Mouse (Mus musculus): Measurements from ENCODE around the gene Gtf2ird1. TPM values are rescaled to one million over a fixed set of nuclear protein-coding genes. Genes with fewer than 3 reads are reported as not detected.
"Not testable (repeated sequence)": the region's sequence is repeated elsewhere in the genome, so short reads cannot be mapped to it uniquely, and the experiment has no call there.

The Gtf2ird1 gene
- polyA plus RNA-seq, 1 experiment: 9.6 TPM

GRCm38 (mm10) chr5:134462731-134463130 lies 6.2 kb upstream of the Gtf2ird1 start:
- Histone ChIP-seq H3K4me1 (ENCODE audit: control insufficient read depth, insufficient read depth, low read length) (peaks cover 3% of the 10 kb centered on the region), H3K27ac (ENCODE audit: insufficient read depth, low read depth, low read length) (no peak overlapping the region), H3K4me3 (ENCODE audit: insufficient read depth, low read length) (no peak overlapping the region)
- TF ChIP-seq CTCF (IDR thresholded peaks at IDR 0.05; ENCODE audit: low read depth, low read length): no peak
- no peak for TF ChIP-seq POLR2A (IDR thresholded peaks at IDR 0.05; ENCODE audit: borderline replicate concordance, low read depth, low read length)

GRCm38 (mm10) chr5:134462316-134462715 lies 5.8 kb upstream of the Gtf2ird1 start:
- no peak overlapping the region for H3K4me3 ChIP-seq (ENCODE audit: insufficient read depth, low read length)
- TF ChIP-seq POLR2A (IDR thresholded peaks at IDR 0.05; ENCODE audit: borderline replicate concordance, low read depth, low read length) (no peak), CTCF (IDR thresholded peaks at IDR 0.05; ENCODE audit: low read depth, low read length) (no peak)
- H3K27ac ChIP-seq (ENCODE audit: insufficient read depth, low read depth, low read length): no peak overlapping the region
- peaks cover 3% of the 10 kb centered on the region for H3K4me1 ChIP-seq (ENCODE audit: control insufficient read depth, insufficient read depth, low read length)

DNA sequence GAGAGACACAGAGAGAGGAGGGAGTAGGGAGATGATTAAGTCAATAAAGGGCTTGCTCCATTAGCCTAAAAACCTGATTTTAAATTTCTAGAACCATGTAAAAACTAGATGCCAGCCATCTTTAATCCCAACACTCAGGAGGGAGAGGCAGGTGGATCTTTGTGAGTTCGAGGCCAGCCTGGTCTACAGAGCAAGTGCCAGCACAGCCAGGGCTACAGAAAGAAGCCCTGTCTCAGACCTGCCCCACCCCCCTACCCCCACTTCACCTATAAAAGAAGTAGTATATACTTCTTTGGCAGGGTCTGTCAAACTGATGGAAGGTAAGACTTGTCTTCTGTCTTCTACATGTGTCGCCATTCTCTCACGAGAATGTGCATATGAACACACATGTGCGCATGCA lies 4.0 kb upstream of the Gtf2ird1 start:
- TF ChIP-seq POLR2A (IDR thresholded peaks at IDR 0.05; ENCODE audit: borderline replicate concordance, low read depth, low read length): no peak
- no peak for TF ChIP-seq CTCF (IDR thresholded peaks at IDR 0.05; ENCODE audit: low read depth, low read length)
- no peak overlapping the region for H3K27ac ChIP-seq (ENCODE audit: insufficient read depth, low read depth, low read length)
- peaks cover 3% of the 10 kb centered on the region for H3K4me1 ChIP-seq (ENCODE audit: control insufficient read depth, insufficient read depth, low read length)
- no peak overlapping the region for H3K4me3 ChIP-seq (ENCODE audit: insufficient read depth, low read length)

DNA sequence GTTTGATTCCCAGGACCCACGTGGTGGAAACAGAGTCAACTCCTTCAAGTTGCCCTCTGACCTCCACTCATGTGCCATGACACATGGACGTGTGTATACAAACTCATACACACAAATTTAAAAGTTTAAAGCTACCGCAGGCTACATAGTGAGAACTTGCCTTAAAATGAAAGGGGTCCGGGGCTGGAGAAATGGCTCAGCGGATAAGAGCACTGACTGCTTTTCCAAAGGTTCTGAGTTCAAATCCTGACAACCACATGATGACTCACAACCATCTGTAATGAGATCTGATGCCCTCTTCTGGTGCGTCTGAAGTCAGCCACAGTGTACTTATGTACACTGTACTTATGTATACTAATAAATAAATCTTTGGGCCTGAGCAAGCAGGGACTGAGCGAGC lies 2.6 kb upstream of the Gtf2ird1 start:
- Histone ChIP-seq H3K4me1 (ENCODE audit: control insufficient read depth, insufficient read depth, low read length) (peaks cover 5% of the 10 kb centered on the region), H3K4me3 (ENCODE audit: insufficient read depth, low read length) (no peak overlapping the region), H3K27ac (ENCODE audit: insufficient read depth, low read depth, low read length) (no peak overlapping the region)
- TF ChIP-seq POLR2A (IDR thresholded peaks at IDR 0.05; ENCODE audit: borderline replicate concordance, low read depth, low read length): no peak
- no peak for TF ChIP-seq CTCF (IDR thresholded peaks at IDR 0.05; ENCODE audit: low read depth, low read length)

DNA sequence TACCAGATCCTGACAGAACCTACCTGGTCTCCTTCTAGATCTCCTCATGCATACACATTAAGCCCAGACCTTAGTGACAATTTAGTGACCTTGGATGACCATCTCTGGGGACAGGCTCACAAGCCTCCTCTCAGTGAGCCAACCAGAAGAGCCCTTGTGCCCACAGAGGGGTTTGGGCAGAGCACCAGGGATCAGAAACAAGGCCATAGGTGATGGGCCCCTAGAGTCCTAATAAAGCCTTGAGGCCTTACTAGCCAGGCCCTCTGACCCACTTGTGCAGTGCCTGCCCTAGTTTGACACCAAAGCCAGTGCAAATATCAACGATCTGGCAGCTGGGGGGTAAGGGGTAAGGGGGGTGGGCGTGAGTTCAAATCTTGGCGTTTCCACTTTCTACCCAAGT lies 1.9 kb upstream of the Gtf2ird1 start:
- H3K27ac ChIP-seq (ENCODE audit: insufficient read depth, low read depth, low read length): no peak overlapping the region
- H3K4me1 ChIP-seq (ENCODE audit: control insufficient read depth, insufficient read depth, low read length): peaks cover 5% of the 10 kb centered on the region
- TF ChIP-seq POLR2A (IDR thresholded peaks at IDR 0.05; ENCODE audit: borderline replicate concordance, low read depth, low read length) (no peak), CTCF (IDR thresholded peaks at IDR 0.05; ENCODE audit: low read depth, low read length) (no peak)
- no peak overlapping the region for H3K4me3 ChIP-seq (ENCODE audit: insufficient read depth, low read length)

GRCm38 (mm10) chr5:134457371-134457770 lies 855 bp upstream of the Gtf2ird1 start:
- no peak overlapping the region for H3K4me3 ChIP-seq (ENCODE audit: insufficient read depth, low read length)
- H3K27ac ChIP-seq (ENCODE audit: insufficient read depth, low read depth, low read length): no peak overlapping the region
- H3K4me1 ChIP-seq (ENCODE audit: control insufficient read depth, insufficient read depth, low read length): peaks cover 5% of the 10 kb centered on the region
- TF ChIP-seq CTCF (IDR thresholded peaks at IDR 0.05; ENCODE audit: low read depth, low read length) (no peak), POLR2A (IDR thresholded peaks at IDR 0.05; ENCODE audit: borderline replicate concordance, low read depth, low read length) (no peak)

- H3K4me1 ChIP-seq (ENCODE audit: control insufficient read depth, insufficient read depth, low read length): peaks cover 5% of the 10 kb centered on the region
- peak overlapping the region; percentile 78 for H3K4me3 ChIP-seq (ENCODE audit: insufficient read depth, low read length)
- no peak overlapping the region for H3K27ac ChIP-seq (ENCODE audit: insufficient read depth, low read depth, low read length)
Measured at GRCm38 (mm10) chr5:134455914-134456423, 547 bp downstream of the Gtf2ird1 start.

DNA sequence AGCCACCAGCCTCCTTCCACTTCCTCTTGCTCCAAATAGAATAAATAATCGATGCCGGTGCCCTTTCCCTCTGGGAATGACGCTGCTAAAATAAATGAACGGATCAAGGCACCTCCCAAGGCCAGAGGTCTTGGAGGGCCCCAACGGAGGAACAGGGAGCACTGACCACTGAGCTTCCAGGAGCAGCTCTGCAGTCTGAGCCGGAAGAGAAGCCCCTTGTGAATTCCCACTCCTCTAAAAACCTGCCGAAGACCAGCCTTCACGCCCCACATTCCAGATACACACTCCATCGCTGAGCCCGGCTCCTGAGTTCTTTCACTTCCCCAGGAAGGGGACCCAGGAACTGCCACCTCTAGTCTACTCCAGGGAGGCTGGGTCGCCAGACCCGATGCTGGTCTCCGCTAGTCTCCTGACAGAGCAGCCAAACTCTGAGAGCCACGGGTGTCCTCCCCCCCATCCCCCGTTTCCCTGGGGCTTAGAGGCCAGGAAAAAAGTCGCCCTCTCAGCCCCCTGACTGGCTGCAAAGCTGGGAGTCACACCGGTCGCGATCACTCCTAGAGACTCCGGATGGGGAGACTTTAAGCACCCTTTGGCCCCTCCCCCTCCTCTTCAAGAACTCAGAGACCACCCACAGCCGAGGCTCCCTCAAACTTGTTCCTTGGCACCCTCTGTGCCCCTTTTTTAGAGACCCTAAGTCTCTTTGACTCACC lies 1.2 kb downstream of the Gtf2ird1 start:
- Histone ChIP-seq H3K4me3 (ENCODE audit: insufficient read depth, low read length) (peak overlapping the region; percentile 78), H3K27ac (ENCODE audit: insufficient read depth, low read depth, low read length) (no peak overlapping the region), H3K4me1 (ENCODE audit: control insufficient read depth, insufficient read depth, low read length) (peaks cover 5% of the 10 kb centered on the region)
- TF ChIP-seq POLR2A (IDR thresholded peaks at IDR 0.05; ENCODE audit: borderline replicate concordance, low read depth, low read length) (no peak), CTCF (IDR thresholded peaks at IDR 0.05; ENCODE audit: low read depth, low read length) (no peak)

More at GRCm38 (mm10) chr5:134455914-134456423, 547 bp downstream of the Gtf2ird1 start:
- TF ChIP-seq CTCF (IDR thresholded peaks at IDR 0.05; ENCODE audit: low read depth, low read length) (no peak), POLR2A (IDR thresholded peaks at IDR 0.05; ENCODE audit: borderline replicate concordance, low read depth, low read length) (no peak)

DNA sequence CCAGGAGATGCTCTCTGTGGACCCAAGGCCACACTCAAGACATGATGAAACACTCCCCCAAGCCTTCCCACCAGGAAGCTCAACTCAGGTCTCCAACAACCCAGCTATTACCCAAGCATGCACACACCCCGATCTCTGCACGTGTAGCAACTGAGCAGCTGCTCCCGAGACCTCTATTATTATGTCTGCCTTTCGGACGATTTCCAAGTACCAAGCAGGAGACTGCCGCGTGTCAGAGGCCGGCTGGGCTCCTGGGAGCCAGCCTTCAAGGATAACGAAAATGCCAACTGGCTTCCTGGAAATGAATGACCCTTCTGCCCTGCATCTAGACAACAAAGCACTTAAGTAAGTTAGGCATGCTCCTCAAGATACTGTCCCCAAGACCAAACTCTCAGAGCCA lies 2.1 kb downstream of the Gtf2ird1 start:
- no peak overlapping the region for H3K27ac ChIP-seq (ENCODE audit: insufficient read depth, low read depth, low read length)
- TF ChIP-seq POLR2A (IDR thresholded peaks at IDR 0.05; ENCODE audit: borderline replicate concordance, low read depth, low read length) (no peak), CTCF (IDR thresholded peaks at IDR 0.05; ENCODE audit: low read depth, low read length) (no peak)
- no peak overlapping the region for H3K4me3 ChIP-seq (ENCODE audit: insufficient read depth, low read length)
- H3K4me1 ChIP-seq (ENCODE audit: control insufficient read depth, insufficient read depth, low read length): peaks cover 5% of the 10 kb centered on the region

GRCm38 (mm10) chr5:134453577-134453976 lies 2.9 kb downstream of the Gtf2ird1 start:
- no peak overlapping the region for H3K27ac ChIP-seq (ENCODE audit: insufficient read depth, low read depth, low read length)
- no peak overlapping the region for H3K4me3 ChIP-seq (ENCODE audit: insufficient read depth, low read length)
- TF ChIP-seq CTCF (IDR thresholded peaks at IDR 0.05; ENCODE audit: low read depth, low read length) (no peak), POLR2A (IDR thresholded peaks at IDR 0.05; ENCODE audit: borderline replicate concordance, low read depth, low read length) (no peak)
- peaks cover 2% of the 10 kb centered on the region for H3K4me1 ChIP-seq (ENCODE audit: control insufficient read depth, insufficient read depth, low read length)

- H3K4me3 ChIP-seq (ENCODE audit: insufficient read depth, low read length): not testable (repeated sequence)
Measured at GRCm38 (mm10) chr5:134446755-134447154, 9.8 kb downstream of the Gtf2ird1 start.

More at GRCm38 (mm10) chr5:134446755-134447154, 9.8 kb downstream of the Gtf2ird1 start:
- H3K4me1 ChIP-seq (ENCODE audit: control insufficient read depth, insufficient read depth, low read length); H3K27ac ChIP-seq (ENCODE audit: insufficient read depth, low read depth, low read length): not testable (repeated sequence)

All from bone marrow macrophage, adult 2 months (primary cell).